Mouse (Mus musculus): Measurements from ENCODE around the gene Pdzd2. TPM values are rescaled to one million over a fixed set of nuclear protein-coding genes. Genes with fewer than 3 reads are reported as not detected.
"Not testable (repeated sequence)": the region's sequence is repeated elsewhere in the genome, so short reads cannot be mapped to it uniquely, and the experiment has no call there.

Gene Pdzd2
- polyA plus RNA-seq, 1 experiment, result 1.1 TPM

- Histone ChIP-seq H3K4me3 (replicated peaks) (peak overlapping the region; percentile 76), H3K9me3 (no peaks in the 10 kb centered on the region), H3K36me3 (replicated peaks; ENCODE audit: low read length) (no peaks in the 10 kb centered on the region), H3K27me3 (replicated peaks) (peaks cover 27% of the 10 kb centered on the region), H3K4me1 (peaks cover 33% of the 10 kb centered on the region)
- TF ChIP-seq FLI1 (IDR thresholded peaks at IDR 0.05; ENCODE audit: low read length), result no peak
- no peak for TF ChIP-seq GATA1 (IDR thresholded peaks at IDR 0.05; ENCODE audit: borderline replicate concordance, low read length)
These were observed 364.8 kb downstream of the Pdzd2 start for GRCm38 (mm10) chr15:12374916-12375315.

DNA sequence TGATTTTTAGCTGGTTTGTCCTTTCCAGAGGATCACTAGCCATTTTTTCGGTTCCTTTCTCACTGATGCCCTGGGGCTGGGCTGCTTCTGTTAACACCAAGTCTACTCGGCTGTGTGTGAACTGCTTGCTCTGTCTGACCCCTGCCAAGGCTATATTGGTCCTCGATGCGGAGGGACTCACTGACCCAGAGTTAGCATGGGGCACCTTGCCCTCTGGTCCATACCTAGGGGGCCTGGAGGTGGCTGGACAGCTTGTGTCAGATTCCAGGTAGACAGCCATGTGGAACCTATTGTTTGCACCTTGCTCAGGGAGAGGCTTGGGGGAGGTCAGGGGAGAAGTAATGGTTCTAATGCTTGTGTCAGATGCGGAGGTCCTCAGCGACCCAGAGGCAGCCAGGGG lies 365.8 kb downstream of the Pdzd2 start:
- H3K27me3 ChIP-seq (replicated peaks), result peaks cover 27% of the 10 kb centered on the region
- H3K4me1 ChIP-seq, result peaks cover 33% of the 10 kb centered on the region
- H3K9me3 ChIP-seq, result no peaks in the 10 kb centered on the region
- no peak overlapping the region for H3K4me3 ChIP-seq (replicated peaks)
- H3K36me3 ChIP-seq (replicated peaks; ENCODE audit: low read length), result no peaks in the 10 kb centered on the region
- TF ChIP-seq FLI1 (IDR thresholded peaks at IDR 0.05; ENCODE audit: low read length), result no peak

- H3K9me3 ChIP-seq, result no peaks in the 10 kb centered on the region
These were observed 366.2 kb downstream of the Pdzd2 start for GRCm38 (mm10) chr15:12373496-12373895.

GRCm38 (mm10) chr15:12371183-12371582 lies 368.5 kb downstream of the Pdzd2 start:
- Histone ChIP-seq H3K4me3 (replicated peaks) (peak overlapping the region; percentile 83), H3K9me3 (no peaks in the 10 kb centered on the region), H3K27me3 (replicated peaks) (peaks cover 27% of the 10 kb centered on the region), H3K4me1 (peaks cover 46% of the 10 kb centered on the region), H3K36me3 (replicated peaks; ENCODE audit: low read length) (no peaks in the 10 kb centered on the region)
- TF ChIP-seq FLI1 (IDR thresholded peaks at IDR 0.05; ENCODE audit: low read length) (no peak), GATA1 (IDR thresholded peaks at IDR 0.05; ENCODE audit: borderline replicate concordance, low read length) (no peak)

More at GRCm38 (mm10) chr15:12373496-12373895, 366.2 kb downstream of the Pdzd2 start:
- TF ChIP-seq GATA1 (IDR thresholded peaks at IDR 0.05; ENCODE audit: borderline replicate concordance, low read length) (no peak), FLI1 (IDR thresholded peaks at IDR 0.05; ENCODE audit: low read length) (no peak)
- H3K36me3 ChIP-seq (replicated peaks; ENCODE audit: low read length), result no peaks in the 10 kb centered on the region
- H3K27me3 ChIP-seq (replicated peaks), result peaks cover 27% of the 10 kb centered on the region
- no peak overlapping the region for H3K4me3 ChIP-seq (replicated peaks)
- peaks cover 33% of the 10 kb centered on the region for H3K4me1 ChIP-seq

- peaks cover 42% of the 10 kb centered on the region for H3K4me1 ChIP-seq
- H3K27me3 ChIP-seq (replicated peaks), result peaks cover 21% of the 10 kb centered on the region
- H3K36me3 ChIP-seq (replicated peaks; ENCODE audit: low read length), result no peaks in the 10 kb centered on the region
- TF ChIP-seq FLI1 (IDR thresholded peaks at IDR 0.05; ENCODE audit: low read length), result no peak
- no peak for TF ChIP-seq GATA1 (IDR thresholded peaks at IDR 0.05; ENCODE audit: borderline replicate concordance, low read length)
- no peaks in the 10 kb centered on the region for H3K9me3 ChIP-seq
- H3K4me3 ChIP-seq (replicated peaks), result no peak overlapping the region
These were observed 369.6 kb downstream of the Pdzd2 start for GRCm38 (mm10) chr15:12370096-12370495.

DNA sequence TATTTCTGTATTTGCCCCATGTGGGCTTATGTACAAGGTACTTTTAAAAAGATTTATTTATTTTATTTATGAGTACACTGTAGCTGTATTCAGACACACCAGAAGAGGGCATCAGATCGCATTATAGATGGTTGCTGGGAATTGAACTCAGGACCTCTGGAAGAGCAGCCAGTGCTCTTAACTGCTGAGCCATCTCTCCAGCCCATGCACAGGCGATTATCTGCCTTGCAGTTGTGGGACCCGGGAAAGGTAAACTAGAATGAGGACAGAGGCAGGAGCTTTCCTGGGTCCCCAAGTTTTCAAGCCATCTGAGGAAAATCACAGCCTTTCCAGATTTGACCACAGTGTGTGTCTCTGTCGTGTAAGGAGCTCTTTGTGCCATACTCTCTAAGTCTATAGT lies 370.9 kb downstream of the Pdzd2 start:
- TF ChIP-seq FLI1 (IDR thresholded peaks at IDR 0.05; ENCODE audit: low read length), result no peak
- no peak for TF ChIP-seq GATA1 (IDR thresholded peaks at IDR 0.05; ENCODE audit: borderline replicate concordance, low read length)
- H3K27me3 ChIP-seq (replicated peaks), result peaks cover 16% of the 10 kb centered on the region
- peaks cover 37% of the 10 kb centered on the region for H3K4me1 ChIP-seq
- H3K9me3 ChIP-seq, result no peaks in the 10 kb centered on the region
- no peak overlapping the region for H3K4me3 ChIP-seq (replicated peaks)
- no peaks in the 10 kb centered on the region for H3K36me3 ChIP-seq (replicated peaks; ENCODE audit: low read length)

DNA sequence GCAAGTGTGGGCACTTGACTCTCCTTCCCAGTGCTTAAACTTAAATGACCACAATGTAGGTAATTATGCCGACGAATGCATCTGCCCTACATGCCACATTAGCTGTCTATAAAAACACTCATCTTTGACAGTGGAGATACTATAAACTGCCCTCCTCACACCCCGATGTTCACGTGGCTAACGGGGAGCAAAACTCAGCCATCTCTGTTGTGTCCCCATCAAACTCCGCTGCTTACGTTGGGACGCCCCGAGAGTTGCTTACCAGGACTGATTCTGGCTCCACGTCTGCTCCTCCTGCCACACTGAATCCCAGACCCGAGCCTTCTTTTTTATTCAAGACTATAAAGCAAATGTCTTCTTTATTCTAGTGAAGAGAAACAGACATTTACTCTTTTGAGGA lies 371.4 kb downstream of the Pdzd2 start:
- H3K36me3 ChIP-seq (replicated peaks; ENCODE audit: low read length), result no peaks in the 10 kb centered on the region
- no peak overlapping the region for H3K4me3 ChIP-seq (replicated peaks)
- H3K4me1 ChIP-seq, result peaks cover 40% of the 10 kb centered on the region
- TF ChIP-seq GATA1 (IDR thresholded peaks at IDR 0.05; ENCODE audit: borderline replicate concordance, low read length) (no peak), FLI1 (IDR thresholded peaks at IDR 0.05; ENCODE audit: low read length) (no peak)
- peaks cover 11% of the 10 kb centered on the region for H3K27me3 ChIP-seq (replicated peaks)
- no peaks in the 10 kb centered on the region for H3K9me3 ChIP-seq

DNA sequence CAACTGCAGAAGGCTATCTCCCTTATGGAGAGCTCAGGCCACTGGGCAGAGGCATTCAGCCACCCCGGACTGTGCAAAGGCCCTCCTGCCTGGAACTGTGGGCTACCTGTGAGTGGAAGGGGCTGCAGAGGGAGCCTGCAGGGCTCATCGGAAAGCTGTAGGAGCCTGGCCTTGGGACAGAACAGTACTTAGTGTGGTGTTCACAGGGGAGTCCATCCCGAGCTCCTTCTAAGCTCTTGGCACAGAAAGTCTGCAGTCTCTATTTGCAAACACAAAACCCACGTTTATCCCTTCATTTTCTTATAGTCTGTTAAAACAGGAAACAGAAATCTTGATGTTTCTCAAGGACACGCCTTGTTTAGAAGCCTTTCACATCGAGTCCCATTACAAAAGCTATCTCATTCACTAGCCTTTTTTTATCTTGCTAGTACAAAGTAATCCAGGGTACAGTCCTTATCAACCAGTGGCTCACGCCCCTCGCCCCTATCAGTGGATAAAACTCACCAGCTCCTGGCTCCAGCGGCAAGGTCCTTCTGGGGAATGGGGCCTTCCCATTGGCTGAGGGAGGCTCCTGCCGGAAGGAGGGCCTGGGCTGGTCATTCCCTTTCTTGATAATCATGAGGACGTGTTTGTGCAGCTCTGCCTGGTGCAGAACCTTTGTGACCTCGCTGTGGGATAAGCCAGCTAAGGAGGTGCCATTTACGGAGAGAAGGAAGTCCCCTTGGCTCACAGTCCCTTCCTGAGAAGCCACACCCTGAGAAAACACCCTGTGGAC lies 372.2 kb downstream of the Pdzd2 start:
- Histone ChIP-seq H3K27me3 (replicated peaks) (peaks cover 3% of the 10 kb centered on the region), H3K4me3 (replicated peaks) (peak overlapping the region; percentile 65), H3K9me3 (no peaks in the 10 kb centered on the region), H3K4me1 (peaks cover 40% of the 10 kb centered on the region), H3K36me3 (replicated peaks; ENCODE audit: low read length) (peaks cover 3% of the 10 kb centered on the region)
- TF ChIP-seq GATA1 (IDR thresholded peaks at IDR 0.05; ENCODE audit: borderline replicate concordance, low read length), result no peak
- TF ChIP-seq FLI1 (IDR thresholded peaks at IDR 0.05; ENCODE audit: low read length), result no peak

DNA sequence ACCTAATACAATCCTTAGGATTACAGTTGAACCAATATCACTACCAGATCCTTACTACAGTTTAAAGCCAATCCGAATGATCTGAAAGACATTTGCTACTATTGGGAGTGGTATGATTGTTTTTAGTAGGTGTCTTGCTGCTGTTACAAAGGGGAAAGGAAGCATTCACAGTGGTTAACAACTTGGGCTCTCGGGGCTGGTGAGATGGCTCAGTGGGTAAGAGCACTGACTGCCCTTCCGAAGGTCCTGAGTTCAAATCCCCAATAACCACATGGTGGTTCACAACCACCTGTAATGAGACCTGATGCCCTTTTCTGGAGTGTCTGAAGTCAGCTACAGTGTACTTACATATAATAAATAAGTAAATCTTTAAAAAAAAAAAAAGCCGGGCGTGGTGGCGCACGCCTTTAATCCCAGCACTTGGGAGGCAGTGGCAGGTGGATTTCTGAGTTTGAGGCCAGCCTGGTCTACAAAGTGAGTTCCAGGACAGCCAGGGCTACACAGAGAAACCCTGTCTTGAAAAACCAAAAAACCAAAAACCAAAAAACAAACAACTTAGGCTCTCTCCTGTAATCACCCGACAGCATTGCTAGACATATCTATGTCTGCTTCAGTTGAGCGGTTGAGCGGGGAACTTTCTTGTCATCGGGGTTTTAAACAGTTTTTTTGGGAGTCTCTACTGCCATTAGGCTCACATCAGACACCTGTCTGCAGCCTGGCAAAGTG lies 373.0 kb downstream of the Pdzd2 start:
- not testable (repeated sequence) for H3K9me3 ChIP-seq; H3K4me3 ChIP-seq (replicated peaks); H3K36me3 ChIP-seq (replicated peaks; ENCODE audit: low read length); H3K27me3 ChIP-seq (replicated peaks)
- H3K4me1 ChIP-seq, result peaks cover 40% of the 10 kb centered on the region

DNA sequence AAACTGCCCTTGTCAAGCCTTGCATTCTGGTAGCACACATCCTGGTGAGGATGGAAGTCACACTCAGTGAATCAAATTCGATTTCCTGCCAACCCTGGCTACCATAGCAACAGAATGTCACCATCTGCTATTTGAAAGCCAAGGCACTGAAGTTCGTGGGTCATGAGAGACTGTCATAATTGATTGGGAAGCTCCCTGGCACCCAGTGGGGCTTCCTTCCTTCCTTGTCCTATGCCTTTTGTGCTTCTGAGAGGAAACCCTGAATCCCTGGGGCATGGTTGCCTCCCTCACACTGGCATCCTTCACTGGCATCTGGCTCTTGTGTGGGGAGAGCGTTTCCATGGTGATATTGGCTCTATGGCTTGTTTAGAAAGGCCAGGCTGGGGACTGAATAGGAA lies 373.7 kb downstream of the Pdzd2 start:
- H3K4me1 ChIP-seq, result peaks cover 34% of the 10 kb centered on the region
- no peaks in the 10 kb centered on the region for H3K9me3 ChIP-seq
- no peak for TF ChIP-seq GATA1 (IDR thresholded peaks at IDR 0.05; ENCODE audit: borderline replicate concordance, low read length)
- TF ChIP-seq FLI1 (IDR thresholded peaks at IDR 0.05; ENCODE audit: low read length), result no peak
- peaks cover 14% of the 10 kb centered on the region for H3K36me3 ChIP-seq (replicated peaks; ENCODE audit: low read length)
- H3K4me3 ChIP-seq (replicated peaks), result no peak overlapping the region
- no peaks in the 10 kb centered on the region for H3K27me3 ChIP-seq (replicated peaks)

All from megakaryocyte, embryonic 14.5 days (primary cell).